ENCODE assay signal across 27 mouse cellular contexts in genomic region chr6:99813102-99813501, GRCm38 (mm10).
"Had no signal": no experiment of that assay in that cellular context is flagged by ENCODE, and none has a peak within 500 bp of the region (broad histone marks: within the 10 kb centered on the region; RNA-seq: fewer than 3 reads in every experiment).

No protein-coding gene starts in this region.

- H3K9me3 ChIP-seq: embryonic facial prominence, embryonic 10.5 days; embryonic facial prominence, embryonic 12.5 days; embryonic facial prominence, embryonic 13.5 days; embryonic facial prominence, embryonic 15.5 days; forebrain, embryonic 10.5 days; forebrain, embryonic 12.5 days; forebrain, embryonic 13.5 days; forebrain, embryonic 15.5 days had no signal

- H3K4me3 ChIP-seq: embryonic facial prominence, embryonic 10.5 days; embryonic facial prominence, embryonic 12.5 days; embryonic facial prominence, embryonic 13.5 days; embryonic facial prominence, embryonic 15.5 days; erythroblast, embryonic 14.5 days; forebrain, embryonic 10.5 days; forebrain, embryonic 12.5 days; forebrain, embryonic 13.5 days; forebrain, embryonic 15.5 days; gastrocnemius, adult 2 months; heart, adult 2 months had no signal

- H3K27ac ChIP-seq: embryonic facial prominence, embryonic 10.5 days; embryonic facial prominence, embryonic 12.5 days; embryonic facial prominence, embryonic 13.5 days; embryonic facial prominence, embryonic 15.5 days; forebrain, embryonic 10.5 days; forebrain, embryonic 12.5 days; forebrain, embryonic 13.5 days; forebrain, embryonic 15.5 days; gastrocnemius, adult 2 months; heart, adult 2 months had no signal

- DNase-seq: cerebellum, adult 2 months; cerebellum, adult 8-10 months; cerebellum, adult 9-10 months; cerebellum, adult 9-11 months; cerebellum, postnatal 10 days; cerebellum, postnatal 14 days; cerebellum, postnatal 25 days; cerebellum, postnatal 36 days; embryo, embryonic 11 days; forebrain, postnatal 0 days; gastrocnemius, adult 2 months; gastrocnemius, postnatal 10 days; gastrocnemius, postnatal 14 days; gastrocnemius, postnatal 25 days; gastrocnemius, postnatal 36 days; heart, adult 11 months; heart, adult 18-20 months; heart, adult 2 months had no signal

- H3K36me3 ChIP-seq: embryonic facial prominence, embryonic 10.5 days; embryonic facial prominence, embryonic 12.5 days; embryonic facial prominence, embryonic 13.5 days; embryonic facial prominence, embryonic 15.5 days; forebrain, embryonic 10.5 days; forebrain, embryonic 12.5 days; forebrain, embryonic 15.5 days had no signal

- H3K27me3 ChIP-seq: forebrain, embryonic 12.5 days; forebrain, embryonic 13.5 days; forebrain, embryonic 15.5 days had no signal
